Mouse (Mus musculus): ENCODE measurements at regions not wholly inside any gene's neighbourhood (a gene's known extent, or its start where the extent isn't known, plus 50 kb on each side); places are given as distances from the start of the nearest gene placed in this dataset.

GRCm38 (mm10) chr10:27985068-27985467 lies 89.6 kb upstream of the Ptprk start:
- TF ChIP-seq CTCF (IDR thresholded peaks at IDR 0.05) (no peak), EP300 (IDR thresholded peaks at IDR 0.05) (no peak)

Data from lung, postnatal 0 days (tissue).